Mouse (Mus musculus) hindbrain, embryonic 15.5 days (tissue): ENCODE data around the gene Rftn1. TPM values are rescaled to one million over a fixed set of nuclear protein-coding genes. Genes with fewer than 3 reads are reported as not detected.
A peak's percentile ranks its signal among the peaks of the same experiment; 100 is the strongest.

ENCODE experiments used
- ATAC-seq: fragments of 200-750 bp; cut with Nextera tagmentation; 2 replicates; pipeline ENCODE4 v1.8.0; 2017; ENCODE audit warnings: low read depth, moderate number of reproducible peaks, moderate TSS enrichment; ENCODE audit not compliant: low FRiP score
- H3K27ac ChIP-seq: fragments of 300-500 bp; sonication (generic); replicated peaks from 2 replicates; pipeline ENCODE4 v1.5.1; 2015; ENCODE audit warnings: mild to moderate bottlenecking, inconsistent platforms
- H3K27me3 ChIP-seq: fragments of 300-500 bp; sonication (generic); 2 replicates; pipeline ENCODE4 v1.6.1; 2015; ENCODE audit warnings: control low read depth, inconsistent platforms
- H3K36me3 ChIP-seq: fragments of 300-500 bp; sonication (generic); 2 replicates; pipeline ENCODE4 v1.6.1; 2015; ENCODE audit warnings: control low read depth, inconsistent platforms
- H3K4me1 ChIP-seq: fragments of 300-500 bp; sonication (generic); replicated peaks from 2 replicates; pipeline ENCODE4 v1.6.1; 2015; ENCODE audit warnings: control low read depth, inconsistent platforms
- H3K4me2 ChIP-seq: fragments of 300-500 bp; sonication (generic); 2 replicates; pipeline ENCODE4 v1.6.1; 2015; ENCODE audit warnings: moderate library complexity, mild to moderate bottlenecking, inconsistent platforms
- H3K4me3 ChIP-seq: fragments of 300-500 bp; sonication (generic); 2 replicates; pipeline ENCODE4 v1.5.1; 2015; ENCODE audit warnings: mild to moderate bottlenecking, inconsistent platforms
- H3K9ac ChIP-seq: fragments of 300-500 bp; sonication (generic); 2 replicates; pipeline ENCODE4 v1.6.1; 2015; ENCODE audit warnings: inconsistent platforms
- H3K9me3 ChIP-seq: fragments of 300-500 bp; sonication (generic); 2 replicates; pipeline ENCODE4 v1.6.1; 2016; ENCODE audit warnings: control low read depth, inconsistent platforms
- WGBS: fragments of 180-500 bp; shearing (Covaris S2); methylation state at CpG from one replicate; pipeline ENCODE4 v1.1.7; 2015; 5-methylcytosine and 5-hydroxymethylcytosine counted together
- polyA plus RNA-seq: library from polyadenylated mRNA; unstranded; fragments of >200 nt; fragmentation: Nextera tagmentation; extraction: Ambion mirVana; gene quantifications from 2 replicates; pipeline ENCODE4 v1.2.1, GENCODE M21; 2015

Gene Rftn1
- polyA plus RNA-seq, 1 experiment from 2014 or later = 21.2 TPM

DNA sequence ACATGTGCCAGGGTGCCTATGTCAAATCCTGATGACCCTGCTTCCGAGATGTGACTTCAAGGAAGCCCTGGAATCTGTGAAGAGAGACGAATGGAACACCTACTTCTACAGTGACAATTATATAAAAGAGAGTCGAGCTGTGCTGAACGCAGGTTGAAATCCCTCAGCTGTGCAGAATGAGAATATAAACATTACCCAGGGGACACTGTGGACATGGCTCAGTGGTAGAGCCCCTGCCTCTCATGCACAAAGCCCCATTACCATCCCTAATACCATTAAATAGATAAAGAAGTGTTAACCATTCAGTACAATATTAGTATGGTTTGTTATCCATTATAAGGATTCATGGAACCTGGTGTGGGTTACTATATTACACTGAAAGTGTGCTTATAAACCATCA lies 7.2 kb downstream of the Rftn1 start:
- Histone ChIP-seq H3K36me3 (no peaks in the 10 kb centered on the region), H3K9ac (no peak overlapping the region), H3K4me2 (no peak overlapping the region), H3K9me3 (no peaks in the 10 kb centered on the region), H3K4me1 (peaks cover 10% of the 10 kb centered on the region), H3K27me3 (no peaks in the 10 kb centered on the region), H3K27ac (no peak overlapping the region), H3K4me3 (no peak overlapping the region)
- WGBS = 56% methylated on average over 4 of the region's 4 CpGs
- ATAC-seq = no peak

- Histone ChIP-seq H3K27me3 (no peaks in the 10 kb centered on the region), H3K4me1 (peaks cover 10% of the 10 kb centered on the region), H3K9ac (no peak overlapping the region), H3K36me3 (no peaks in the 10 kb centered on the region), H3K27ac (no peak overlapping the region), H3K9me3 (no peaks in the 10 kb centered on the region), H3K4me2 (no peak overlapping the region), H3K4me3 (no peak overlapping the region)
- WGBS = 85% methylated on average over 3 of the region's 3 CpGs
- ATAC-seq = no peak
These were observed 7.9 kb downstream of the Rftn1 start for GRCm38 (mm10) chr17:50182542-50182951.

DNA sequence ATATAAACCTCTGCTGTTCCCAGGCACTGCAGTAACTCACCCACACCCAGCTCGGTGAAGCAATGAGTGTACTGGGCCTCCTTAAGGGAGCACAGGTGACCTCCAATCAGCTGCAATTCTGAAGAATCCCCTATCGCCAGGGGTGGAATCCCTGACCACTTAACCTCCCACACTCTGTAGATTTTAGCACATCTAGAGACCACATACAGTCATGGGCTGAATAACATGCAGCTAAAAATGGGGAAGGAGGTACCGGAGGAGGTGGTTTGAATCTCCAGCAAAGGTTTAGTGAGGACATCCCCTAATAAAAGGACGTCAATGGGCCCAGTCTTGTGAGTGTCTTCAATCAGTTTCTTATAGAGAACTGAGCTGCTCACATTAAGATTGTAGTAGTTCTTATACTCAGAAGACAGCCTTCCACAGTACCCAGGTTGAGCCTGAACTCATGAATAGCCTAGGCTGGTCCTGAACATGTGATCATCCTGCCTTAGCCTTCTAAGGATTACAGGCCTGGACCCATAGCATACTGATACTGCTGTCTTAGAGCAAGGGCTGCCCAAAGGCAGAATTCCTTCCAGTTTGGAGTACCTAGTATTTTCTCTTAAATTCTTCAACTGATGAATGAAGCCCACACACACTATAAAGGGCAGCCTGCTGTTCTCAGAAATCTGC lies 9.4 kb downstream of the Rftn1 start:
- no peak overlapping the region for H3K27ac ChIP-seq
- H3K4me1 ChIP-seq = peaks cover 10% of the 10 kb centered on the region
- H3K4me2 ChIP-seq = no peak overlapping the region
- no peak for ATAC-seq
- H3K4me3 ChIP-seq = no peak overlapping the region
- no peaks in the 10 kb centered on the region for H3K36me3 ChIP-seq
- no peak overlapping the region for H3K9ac ChIP-seq
- no peaks in the 10 kb centered on the region for H3K9me3 ChIP-seq
- 87% methylated on average over 4 of the region's 4 CpGs for WGBS
- H3K27me3 ChIP-seq = no peaks in the 10 kb centered on the region

- ATAC-seq = no peak
- peaks cover 15% of the 10 kb centered on the region for H3K4me1 ChIP-seq
- H3K27me3 ChIP-seq = no peaks in the 10 kb centered on the region
- no peaks in the 10 kb centered on the region for H3K36me3 ChIP-seq
- no peak overlapping the region for H3K4me3 ChIP-seq
- no peak overlapping the region for H3K4me2 ChIP-seq
- no peaks in the 10 kb centered on the region for H3K9me3 ChIP-seq
- H3K9ac ChIP-seq = no peak overlapping the region
- 89% methylated on average over 3 of the region's 3 CpGs for WGBS
- H3K27ac ChIP-seq = no peak overlapping the region
These were observed 16.7 kb downstream of the Rftn1 start for GRCm38 (mm10) chr17:50173776-50174175.

DNA sequence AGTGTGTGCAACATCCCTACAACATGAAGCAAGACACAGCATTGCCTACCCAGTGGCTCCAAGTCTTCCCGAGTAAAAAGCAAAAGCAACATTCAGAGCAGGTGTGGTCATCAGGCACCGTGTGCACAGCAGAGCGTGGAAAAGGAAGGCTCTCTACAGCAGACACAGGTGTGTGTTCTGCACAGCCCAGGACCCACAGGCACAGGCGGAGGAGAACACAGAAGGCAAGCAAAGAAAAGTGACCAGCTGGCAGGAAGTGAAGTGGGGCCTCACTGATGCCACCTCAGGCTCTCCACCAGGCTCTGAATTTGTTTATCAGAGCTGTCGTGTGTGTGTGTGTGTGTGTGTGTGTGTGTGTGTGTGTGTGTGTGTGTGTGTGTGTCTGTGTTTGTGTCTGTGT lies 17.1 kb downstream of the Rftn1 start:
- H3K27me3 ChIP-seq = no peaks in the 10 kb centered on the region
- no peak overlapping the region for H3K27ac ChIP-seq
- no peak for ATAC-seq
- WGBS = 96% methylated on average over 5 of the region's 5 CpGs
- H3K4me2 ChIP-seq = no peak overlapping the region
- H3K9me3 ChIP-seq = no peaks in the 10 kb centered on the region
- no peak overlapping the region for H3K4me3 ChIP-seq
- peaks cover 15% of the 10 kb centered on the region for H3K4me1 ChIP-seq
- no peaks in the 10 kb centered on the region for H3K36me3 ChIP-seq
- H3K9ac ChIP-seq = no peak overlapping the region

DNA sequence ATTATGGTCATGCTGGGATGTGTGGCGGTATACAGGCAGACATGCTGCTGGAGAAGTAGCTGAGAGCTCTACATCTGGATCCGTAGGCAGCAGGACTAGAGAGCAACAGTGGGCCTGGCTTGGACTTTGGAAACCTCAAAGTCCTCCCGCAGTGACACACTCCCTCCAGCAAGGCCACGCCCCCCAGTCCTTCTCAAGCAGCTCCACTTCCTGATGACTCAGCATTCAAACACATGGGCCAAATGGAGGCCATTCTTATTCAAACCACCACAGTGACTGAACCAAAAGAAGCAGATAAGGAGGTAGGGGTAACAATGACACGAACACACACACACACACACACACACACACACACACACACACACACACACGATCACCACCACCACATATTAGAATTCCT lies 17.7 kb downstream of the Rftn1 start:
- H3K27me3 ChIP-seq = no peaks in the 10 kb centered on the region
- WGBS = 94% methylated on average over 6 of the region's 6 CpGs
- H3K4me1 ChIP-seq = peaks cover 15% of the 10 kb centered on the region
- H3K27ac ChIP-seq = no peak overlapping the region
- H3K36me3 ChIP-seq = no peaks in the 10 kb centered on the region
- ATAC-seq = no peak
- H3K9me3 ChIP-seq = no peaks in the 10 kb centered on the region
- H3K4me3 ChIP-seq = no peak overlapping the region
- H3K4me2 ChIP-seq = no peak overlapping the region
- no peak overlapping the region for H3K9ac ChIP-seq

- H3K4me2 ChIP-seq = no peak overlapping the region
- WGBS = 64% methylated on average over 6 of the region's 6 CpGs
- H3K36me3 ChIP-seq = no peaks in the 10 kb centered on the region
- H3K9me3 ChIP-seq = no peaks in the 10 kb centered on the region
- no peak overlapping the region for H3K4me3 ChIP-seq
- ATAC-seq = 0 out of 2 replicates have a peak, but pooled peaks have one; percentile 13
- H3K27ac ChIP-seq = no peak overlapping the region
- H3K9ac ChIP-seq = no peak overlapping the region
- no peaks in the 10 kb centered on the region for H3K27me3 ChIP-seq
- peaks cover 15% of the 10 kb centered on the region for H3K4me1 ChIP-seq
These were observed 19.4 kb downstream of the Rftn1 start for GRCm38 (mm10) chr17:50170935-50171545.

GRCm38 (mm10) chr17:50169946-50170427 lies 20.5 kb downstream of the Rftn1 start:
- Histone ChIP-seq H3K9me3 (no peaks in the 10 kb centered on the region), H3K27ac (no peak overlapping the region), H3K36me3 (peaks cover 2% of the 10 kb centered on the region; the same call in 1 of the 2 replicates), H3K9ac (no peak overlapping the region), H3K27me3 (no peaks in the 10 kb centered on the region), H3K4me1 (peaks cover 15% of the 10 kb centered on the region), H3K4me3 (no peak overlapping the region), H3K4me2 (no peak overlapping the region)
- 58% methylated on average over 7 of the region's 7 CpGs for WGBS
- no peak for ATAC-seq

GRCm38 (mm10) chr17:50160904-50161805 lies 29.3 kb downstream of the Rftn1 start:
- Histone ChIP-seq H3K4me1 (peaks cover 10% of the 10 kb centered on the region), H3K4me3 (no peak overlapping the region), H3K36me3 (peaks cover 12% of the 10 kb centered on the region), H3K9me3 (no peaks in the 10 kb centered on the region), H3K27me3 (no peaks in the 10 kb centered on the region), H3K27ac (peak overlapping the region; percentile 34; the same call in 1 of the 2 replicates), H3K9ac (no peak overlapping the region), H3K4me2 (no peak overlapping the region)
- peak; percentile 51; the same call in 1 of the 2 replicates for ATAC-seq
- WGBS = 52% methylated on average over 20 of the region's 20 CpGs

- no peak overlapping the region for H3K9ac ChIP-seq
- 90% methylated on average over 6 of the region's 6 CpGs for whole genome bisulfite sequencing
These were observed 30.1 kb downstream of the Rftn1 start for GRCm38 (mm10) chr17:50160357-50160756.

GRCm38 (mm10) chr17:50159816-50160215 lies 30.7 kb downstream of the Rftn1 start:
- peaks cover 8% of the 10 kb centered on the region for H3K36me3 ChIP-seq
- 92% methylated on average over 6 of the region's 6 CpGs for WGBS
- no peak; the same call in 1 of the 2 replicates for ATAC-seq
- no peaks in the 10 kb centered on the region for H3K27me3 ChIP-seq
- peaks cover 10% of the 10 kb centered on the region for H3K4me1 ChIP-seq
- H3K9me3 ChIP-seq = no peaks in the 10 kb centered on the region
- no peak overlapping the region for H3K4me2 ChIP-seq
- H3K4me3 ChIP-seq = no peak overlapping the region
- H3K9ac ChIP-seq = no peak overlapping the region
- no peak overlapping the region for H3K27ac ChIP-seq

More at GRCm38 (mm10) chr17:50160357-50160756, 30.1 kb downstream of the Rftn1 start:
- H3K4me2 ChIP-seq = no peak overlapping the region
- no peak overlapping the region for H3K4me3 ChIP-seq
- no peak overlapping the region for H3K27ac ChIP-seq
- peaks cover 10% of the 10 kb centered on the region for H3K4me1 ChIP-seq
- no peaks in the 10 kb centered on the region for H3K9me3 ChIP-seq
- no peaks in the 10 kb centered on the region for H3K27me3 ChIP-seq
- no peak for ATAC-seq
- peaks cover 12% of the 10 kb centered on the region for H3K36me3 ChIP-seq

GRCm38 (mm10) chr17:50158565-50158964 lies 31.9 kb downstream of the Rftn1 start:
- WGBS = 90% methylated on average over 6 of the region's 6 CpGs
- Histone ChIP-seq H3K9me3 (no peaks in the 10 kb centered on the region), H3K9ac (no peak overlapping the region), H3K4me3 (no peak overlapping the region), H3K36me3 (no peaks in the 10 kb centered on the region), H3K27ac (no peak overlapping the region), H3K4me1 (peaks cover 10% of the 10 kb centered on the region), H3K4me2 (no peak overlapping the region), H3K27me3 (no peaks in the 10 kb centered on the region)
- ATAC-seq = no peak
